Mouse (Mus musculus): ENCODE data around the gene Lats2. TPM values are rescaled to one million over a fixed set of nuclear protein-coding genes. Genes with fewer than 3 reads are reported as not detected.

Gene Lats2
- total and polyA plus RNA-seq, 2 experiments from 2014 or later, result 3.8 to 7.7 TPM

GRCm38 (mm10) chr14:57789311-57789710, 31.1 kb upstream of the Lats2 start:
- no peak for DNase-seq (ENCODE audit: low spot score)
- Histone ChIP-seq H3K4me2 (ENCODE audit: low read depth, low read length, poor library complexity, severe bottlenecking) (no peak overlapping the region), H3K9ac (replicated peaks; ENCODE audit: low read length, poor library complexity, severe bottlenecking) (no peak overlapping the region), H3K36me3 (ENCODE audit: insufficient read depth, low read length) (no peaks in the 10 kb centered on the region), H3K4me1 (ENCODE audit: insufficient read depth, low read length) (no peaks in the 10 kb centered on the region), H3K9me3 (ENCODE audit: low read length) (no peaks in the 10 kb centered on the region), H3K4me3 (ENCODE audit: low read depth, low read length) (no peak overlapping the region), H3K27ac (ENCODE audit: low read depth, low read length) (no peak overlapping the region), H3K27me3 (ENCODE audit: insufficient read depth, low read length) (no peaks in the 10 kb centered on the region)
- WGBS, result 80% methylated on average over 2 of the region's 2 CpGs
- ATAC-seq (ENCODE audit: low FRiP score), result no peak
- TF ChIP-seq CTCF (IDR thresholded peaks at IDR 0.05), result no peak

DNA sequence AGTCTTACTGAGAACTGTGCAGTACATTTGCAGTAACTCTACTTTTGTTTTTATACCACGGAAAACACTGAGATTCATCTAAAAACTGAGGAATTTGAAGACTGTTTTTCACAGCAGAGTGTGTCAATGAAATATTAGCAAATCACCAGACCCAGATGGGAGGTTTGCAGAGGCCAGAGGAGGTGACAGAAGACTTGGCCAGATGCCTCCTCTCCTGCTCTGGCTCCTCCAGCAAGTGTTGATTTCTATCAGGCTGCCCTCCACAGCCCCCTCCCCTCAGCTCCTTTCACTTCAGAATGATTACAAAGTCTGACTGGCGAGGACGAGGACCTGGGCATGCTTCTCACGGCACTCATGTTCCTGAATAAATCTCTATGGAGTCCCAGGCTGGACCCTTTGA, 29.2 kb upstream of the Lats2 start:
- no peak overlapping the region for H3K27ac ChIP-seq (ENCODE audit: low read depth, low read length)
- H3K27me3 ChIP-seq (ENCODE audit: insufficient read depth, low read length), result no peaks in the 10 kb centered on the region
- H3K4me1 ChIP-seq (ENCODE audit: insufficient read depth, low read length), result no peaks in the 10 kb centered on the region
- no peak for DNase-seq (ENCODE audit: low spot score)
- H3K4me3 ChIP-seq (ENCODE audit: low read depth, low read length), result no peak overlapping the region
- WGBS, result 75% methylated on average over 4 of the region's 4 CpGs
- H3K9ac ChIP-seq (replicated peaks; ENCODE audit: low read length, poor library complexity, severe bottlenecking), result no peak overlapping the region
- no peak overlapping the region for H3K4me2 ChIP-seq (ENCODE audit: low read depth, low read length, poor library complexity, severe bottlenecking)
- no peak for TF ChIP-seq CTCF (IDR thresholded peaks at IDR 0.05)
- H3K36me3 ChIP-seq (ENCODE audit: insufficient read depth, low read length), result no peaks in the 10 kb centered on the region
- ATAC-seq (ENCODE audit: low FRiP score), result no peak
- no peaks in the 10 kb centered on the region for H3K9me3 ChIP-seq (ENCODE audit: low read length)

GRCm38 (mm10) chr14:57772157-57772815, 14.1 kb upstream of the Lats2 start:
- H3K36me3 ChIP-seq (ENCODE audit: insufficient read depth, low read length), result no peaks in the 10 kb centered on the region
- H3K9me3 ChIP-seq (ENCODE audit: low read length), result no peaks in the 10 kb centered on the region
- 82% methylated on average over 6 of the region's 6 CpGs for WGBS
- ATAC-seq (ENCODE audit: low FRiP score) (no peak), DNase-seq (ENCODE audit: low spot score) (no peak)
- no peak for TF ChIP-seq CTCF (IDR thresholded peaks at IDR 0.05)
- H3K9ac ChIP-seq (replicated peaks; ENCODE audit: low read length, poor library complexity, severe bottlenecking), result no peak overlapping the region
- no peaks in the 10 kb centered on the region for H3K27me3 ChIP-seq (ENCODE audit: insufficient read depth, low read length)
- H3K4me2 ChIP-seq (ENCODE audit: low read depth, low read length, poor library complexity, severe bottlenecking), result no peak overlapping the region
- H3K4me1 ChIP-seq (ENCODE audit: insufficient read depth, low read length), result no peaks in the 10 kb centered on the region
- H3K4me3 ChIP-seq (ENCODE audit: low read depth, low read length), result no peak overlapping the region
- H3K27ac ChIP-seq (ENCODE audit: low read depth, low read length), result no peak overlapping the region

DNA sequence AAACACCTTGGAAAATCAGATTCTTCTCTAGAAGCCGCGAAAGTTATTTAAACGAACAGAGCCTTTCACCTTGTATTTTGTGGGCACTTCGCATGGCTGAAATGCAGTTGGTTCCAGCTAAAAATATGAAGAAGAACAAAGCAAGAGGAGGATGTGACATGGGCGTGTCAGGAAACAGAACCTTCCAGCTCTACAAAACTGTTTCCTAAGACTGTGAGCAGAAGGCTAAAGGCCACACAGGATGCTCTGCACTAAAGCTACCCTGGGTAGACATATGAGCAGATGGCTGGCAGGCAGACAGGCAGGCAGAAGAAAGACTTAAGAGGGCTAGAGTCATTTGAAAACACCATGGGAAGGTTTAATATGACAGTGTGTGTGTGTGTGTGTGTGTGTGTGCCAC, 10.9 kb upstream of the Lats2 start:
- H3K36me3 ChIP-seq (ENCODE audit: insufficient read depth, low read length), result no peaks in the 10 kb centered on the region
- no peaks in the 10 kb centered on the region for H3K4me1 ChIP-seq (ENCODE audit: insufficient read depth, low read length)
- DNase-seq (ENCODE audit: low spot score), result no peak
- WGBS, result 95% methylated on average over 5 of the region's 5 CpGs
- no peak overlapping the region for H3K27ac ChIP-seq (ENCODE audit: low read depth, low read length)
- H3K27me3 ChIP-seq (ENCODE audit: insufficient read depth, low read length), result no peaks in the 10 kb centered on the region
- no peak overlapping the region for H3K4me3 ChIP-seq (ENCODE audit: low read depth, low read length)
- no peak overlapping the region for H3K4me2 ChIP-seq (ENCODE audit: low read depth, low read length, poor library complexity, severe bottlenecking)
- TF ChIP-seq CTCF (IDR thresholded peaks at IDR 0.05), result no peak
- H3K9ac ChIP-seq (replicated peaks; ENCODE audit: low read length, poor library complexity, severe bottlenecking), result no peak overlapping the region
- no peaks in the 10 kb centered on the region for H3K9me3 ChIP-seq (ENCODE audit: low read length)
- no peak for ATAC-seq (ENCODE audit: low FRiP score)

GRCm38 (mm10) chr14:57760447-57761412, 2.5 kb upstream of the Lats2 start:
- Histone ChIP-seq H3K4me3 (ENCODE audit: low read depth, low read length) (no peak overlapping the region), H3K9ac (replicated peaks; ENCODE audit: low read length, poor library complexity, severe bottlenecking) (no peak overlapping the region), H3K27ac (ENCODE audit: low read depth, low read length) (no peak overlapping the region), H3K4me1 (ENCODE audit: insufficient read depth, low read length) (no peaks in the 10 kb centered on the region), H3K4me2 (ENCODE audit: low read depth, low read length, poor library complexity, severe bottlenecking) (no peak overlapping the region), H3K9me3 (ENCODE audit: low read length) (no peaks in the 10 kb centered on the region), H3K36me3 (ENCODE audit: insufficient read depth, low read length) (no peaks in the 10 kb centered on the region), H3K27me3 (ENCODE audit: insufficient read depth, low read length) (no peaks in the 10 kb centered on the region)
- no peak for TF ChIP-seq CTCF (IDR thresholded peaks at IDR 0.05)
- DNase-seq (ENCODE audit: low spot score) (no peak), ATAC-seq (ENCODE audit: low FRiP score) (no peak)
- 43% methylated on average over 10 of the region's 10 CpGs for WGBS

- ATAC-seq (ENCODE audit: low FRiP score), result no peak
- 91% methylated on average over 4 of the region's 4 CpGs for WGBS
- H3K36me3 ChIP-seq (ENCODE audit: insufficient read depth, low read length), result no peaks in the 10 kb centered on the region
- no peak overlapping the region for H3K4me2 ChIP-seq (ENCODE audit: low read depth, low read length, poor library complexity, severe bottlenecking)
- no peaks in the 10 kb centered on the region for H3K4me1 ChIP-seq (ENCODE audit: insufficient read depth, low read length)
- H3K4me3 ChIP-seq (ENCODE audit: low read depth, low read length), result no peak overlapping the region
- H3K27me3 ChIP-seq (ENCODE audit: insufficient read depth, low read length), result no peaks in the 10 kb centered on the region
- H3K27ac ChIP-seq (ENCODE audit: low read depth, low read length), result no peak overlapping the region
- H3K9ac ChIP-seq (replicated peaks; ENCODE audit: low read length, poor library complexity, severe bottlenecking), result no peak overlapping the region
- TF ChIP-seq CTCF (IDR thresholded peaks at IDR 0.05), result no peak
- no peak for DNase-seq (ENCODE audit: low spot score)
- H3K9me3 ChIP-seq (ENCODE audit: low read length), result no peaks in the 10 kb centered on the region
Measured at GRCm38 (mm10) chr14:57756094-57756493, 2.1 kb downstream of the Lats2 start.

Measured in midbrain, postnatal 0 days (tissue).